Mouse (Mus musculus) liver, postnatal 0 days (tissue): ENCODE data around the gene Rasgef1b.

Experiments
- CTCF ChIP-seq: sonication (generic); IDR thresholded peaks from 2 replicates; pipeline ENCODE4 v1.5.1; 2016; ENCODE audit warnings: antibody characterized with exemption, low read depth
- EP300 ChIP-seq: IDR thresholded peaks from 2 replicates; pipeline ENCODE4 v1.6.1; 2016; ENCODE audit warnings: antibody characterized with exemption, low read depth, mild to moderate bottlenecking

DNA sequence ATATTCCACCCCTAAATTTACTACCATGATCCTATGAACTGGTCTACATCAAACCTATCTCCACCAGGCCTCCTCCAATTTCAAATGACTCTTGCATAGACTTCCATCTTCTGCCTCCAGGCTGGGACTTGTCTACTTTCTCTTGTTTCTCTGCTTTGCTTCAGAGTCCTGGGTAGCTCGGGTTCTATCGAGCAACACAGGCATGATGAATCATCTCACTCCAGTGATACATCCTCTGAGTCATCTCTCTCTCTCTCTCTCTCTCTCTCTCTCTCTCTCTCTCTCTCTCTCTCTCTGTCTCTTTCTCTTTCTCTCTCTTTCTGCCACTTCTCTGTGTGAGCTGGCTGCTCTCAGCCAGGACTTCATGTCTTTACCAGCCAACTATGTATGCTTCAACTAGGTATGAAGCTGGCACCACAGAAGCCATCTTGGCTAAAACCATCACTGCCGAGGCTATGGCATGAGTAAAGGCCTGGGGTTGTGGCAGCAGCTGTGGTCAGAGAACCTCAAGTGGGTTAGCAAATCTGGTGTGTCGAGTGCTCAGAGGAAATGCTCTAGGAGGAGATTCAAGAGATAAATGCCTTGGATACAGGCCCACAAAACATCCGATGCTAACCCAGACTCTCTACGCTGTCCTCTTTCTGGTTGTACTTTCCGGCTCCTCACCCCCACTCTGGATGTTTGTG, 229.3 kb downstream of the Rasgef1b start:
- TF ChIP-seq CTCF (no peak), EP300 (no peak)
